Mouse (Mus musculus) myocyte (in vitro differentiated cells): ENCODE results near the gene Klb.

Experiments used
- E2F4 ChIP-seq: IDR thresholded peaks from one replicate; pipeline ENCODE4 v1.6.1; 2011; ENCODE audit warnings: mild to moderate bottlenecking, control low read depth, moderate library complexity; ENCODE audit not compliant: insufficient read depth
- MAX ChIP-seq: IDR thresholded peaks from one replicate; pipeline ENCODE4 v1.6.1; 2011; ENCODE audit warnings: low read depth, mild to moderate bottlenecking, control low read depth
- POLR2A ChIP-seq: IDR thresholded peaks from one replicate; pipeline ENCODE4 v1.6.1; 2011; ENCODE audit warnings: low read depth, mild to moderate bottlenecking, control low read depth, moderate library complexity; ENCODE audit not compliant: insufficient read length

- TF ChIP-seq POLR2A, result no peak
- TF ChIP-seq E2F4, result no peak
- no peak for TF ChIP-seq MAX
Observed at GRCm38 (mm10) chr5:65415653-65416458, 67.7 kb downstream of the Klb start.
